Mouse (Mus musculus) adrenal gland, postnatal 4 days (tissue): ENCODE measurements at regions not wholly inside any gene's neighbourhood (a gene's known extent, or its start where the extent isn't known, plus 50 kb on each side); places are given as distances from the start of the nearest gene placed in this dataset.

Experiments
- DNase-seq, 2 experiments: peaks; one replicate each; pipeline ENCODE4 v3.0.0; 2021 to 2022; ENCODE audit warnings: low spot score in 2 of 2, mixed read lengths in 2 of 2

- no peak for DNase-seq
Observed at GRCm38 (mm10) chr12:96615134-96615533, 923.1 kb downstream of the Flrt2 start.

- DNase-seq = no peak
Observed at GRCm38 (mm10) chr12:96615850-96616249, 923.8 kb downstream of the Flrt2 start.

GRCm38 (mm10) chr12:96617226-96617625 is 925.2 kb downstream of the Flrt2 start:
- DNase-seq = no peak
